Mouse (Mus musculus): Measurements from ENCODE around the gene Slc16a9.

Gene Slc16a9

GRCm38 (mm10) chr10:70305683-70306082 is 60.8 kb downstream of the Slc16a9 start:
- no peak for DNase-seq

GRCm38 (mm10) chr10:70309416-70309815 is 64.5 kb downstream of the Slc16a9 start:
- DNase-seq: no peak

- DNase-seq: no peak
These were observed 65.7 kb downstream of the Slc16a9 start for GRCm38 (mm10) chr10:70310646-70311045.

GRCm38 (mm10) chr10:70315895-70316294 is 71.0 kb downstream of the Slc16a9 start:
- no peak for DNase-seq

GRCm38 (mm10) chr10:70316856-70317255 is 72.0 kb downstream of the Slc16a9 start:
- DNase-seq: no peak

- no peak for DNase-seq
These were observed 72.6 kb downstream of the Slc16a9 start for GRCm38 (mm10) chr10:70317394-70317965.

GRCm38 (mm10) chr10:70318630-70319029 is 73.7 kb downstream of the Slc16a9 start:
- DNase-seq: no peak

- no peak for DNase-seq
These were observed 80.6 kb downstream of the Slc16a9 start for GRCm38 (mm10) chr10:70325518-70325917.

GRCm38 (mm10) chr10:70327331-70327730 is 82.4 kb downstream of the Slc16a9 start:
- no peak for DNase-seq

- no peak for DNase-seq
These were observed 83.2 kb downstream of the Slc16a9 start for GRCm38 (mm10) chr10:70328139-70328538.

Measured in thymus, postnatal 36 days (tissue).